Mouse (Mus musculus) heart, adult 2 months (tissue): Measurements from ENCODE around the gene Catsperd.

Experiments used
- CTCF ChIP-seq: fragments of 200-600 bp; IDR thresholded peaks from 2 replicates; pipeline ENCODE4 v1.8.1; 2022; ENCODE audit warnings: antibody characterized with exemption, mild to moderate bottlenecking, moderate library complexity
- EP300 ChIP-seq: fragments of 200-500 bp; IDR thresholded peaks from 2 replicates; pipeline ENCODE4 v1.6.1; 2011; ENCODE audit warnings: low read depth, low read length, control low read depth; ENCODE audit not compliant: insufficient read depth
- POLR2A ChIP-seq: fragments of 200-500 bp; IDR thresholded peaks from 2 replicates; pipeline ENCODE4 v1.6.1; 2011; ENCODE audit warnings: mild to moderate bottlenecking, low read depth, low read length, control low read depth; ENCODE audit not compliant: insufficient read depth

- TF ChIP-seq CTCF, result no peak
- no peak for TF ChIP-seq POLR2A
- no peak for TF ChIP-seq EP300
Measured at GRCm38 (mm10) chr17:56592553-56592952, 35.4 kb upstream of the Catsperd start.
